In genomic region chr14:35874265-35874664, GRCm38 (mm10) we compare ENCODE assay signal across 16 mouse cellular contexts.
"Had no signal": no experiment of that assay in that cellular context is flagged by ENCODE, and none has a peak within 500 bp of the region (broad histone marks: within the 10 kb centered on the region; RNA-seq: fewer than 3 reads in every experiment).

No protein-coding gene starts in this region.

- H3K4me2 ChIP-seq: lung, embryonic 14.5 days; midbrain, embryonic 11.5 days; midbrain, embryonic 13.5 days; midbrain, embryonic 15.5 days; neural tube, embryonic 12.5 days; stomach, embryonic 15.5 days had no signal

- H3K9me3 ChIP-seq: midbrain, embryonic 13.5 days; midbrain, embryonic 15.5 days; neural tube, embryonic 12.5 days; stomach, embryonic 15.5 days had no signal

- H3K36me3 ChIP-seq: midbrain, embryonic 13.5 days; midbrain, embryonic 15.5 days; neural tube, embryonic 12.5 days; stomach, embryonic 15.5 days had no signal

- H3K27ac ChIP-seq: macrophage; midbrain, embryonic 13.5 days; midbrain, embryonic 15.5 days; neural tube, embryonic 12.5 days; stomach, embryonic 15.5 days; stomach, postnatal 0 days had no signal

- H3K9ac ChIP-seq: lung, embryonic 14.5 days; midbrain, embryonic 13.5 days; midbrain, embryonic 15.5 days; neural tube, embryonic 12.5 days; stomach, embryonic 15.5 days had no signal

- H3K4me1 ChIP-seq: megakaryocyte, embryonic 14.5 days; midbrain, embryonic 13.5 days; midbrain, embryonic 15.5 days; neural tube, embryonic 12.5 days; stomach, embryonic 15.5 days had no signal

- DNase-seq: lung, adult 18-20 months; lung, embryonic 14.5 days; lung, postnatal 10 days; lung, postnatal 36 days; right cerebral cortex, postnatal 14 days; thymus, adult 18-20 months; thymus, postnatal 14 days; thymus, postnatal 36 days had no signal

- H3K27me3 ChIP-seq: megakaryocyte, embryonic 14.5 days; midbrain, embryonic 13.5 days; midbrain, embryonic 15.5 days; neural tube, embryonic 12.5 days; stomach, embryonic 15.5 days had no signal

- H3K4me3 ChIP-seq: megakaryocyte, embryonic 14.5 days; midbrain, embryonic 13.5 days; midbrain, embryonic 15.5 days; neural tube, embryonic 12.5 days; stomach, embryonic 15.5 days had no signal

- ATAC-seq: midbrain, embryonic 13.5 days; midbrain, embryonic 15.5 days had no signal
